23 mouse cellular contexts compared by ENCODE assay signal in the genomic region with DNA sequence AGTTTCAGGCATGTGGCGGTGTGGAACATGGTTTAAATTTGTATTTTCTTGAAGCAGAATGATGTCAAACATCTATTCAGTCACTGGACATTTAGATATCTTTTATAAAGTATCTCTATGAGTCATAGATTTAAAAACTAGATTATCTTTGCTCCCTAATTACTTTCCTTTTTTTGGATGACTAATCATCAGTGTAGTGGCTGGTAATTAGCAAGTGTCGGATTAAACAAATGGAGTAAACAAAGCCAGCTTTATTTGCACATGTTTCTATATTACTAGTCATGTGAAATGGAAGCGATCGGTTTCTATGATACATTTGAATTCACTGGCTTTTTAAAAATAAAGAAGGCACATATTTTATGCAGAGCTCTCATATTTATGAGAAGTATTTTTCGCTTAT. TPM values are rescaled to one million over a fixed set of nuclear protein-coding genes. Genes with fewer than 3 reads are reported as not detected.
"Had no signal": no experiment of that assay in that cellular context is flagged by ENCODE, and none has a peak within 500 bp of the region (broad histone marks: within the 10 kb centered on the region; RNA-seq: fewer than 3 reads in every experiment).

No protein-coding gene starts in this region.

- H3K4me2 ChIP-seq: lung, embryonic 15.5 days; midbrain, embryonic 11.5 days; midbrain, embryonic 13.5 days; midbrain, embryonic 15.5 days; neural tube, embryonic 12.5 days had no signal

- ATAC-seq: liver, postnatal 0 days; lung, postnatal 0 days; midbrain, embryonic 13.5 days; midbrain, embryonic 15.5 days had no signal

- H3K4me3 ChIP-seq: lung, embryonic 15.5 days; megakaryocyte, embryonic 14.5 days; midbrain, embryonic 13.5 days; midbrain, embryonic 15.5 days; neural tube, embryonic 12.5 days had no signal

- H3K36me3 ChIP-seq: lung, embryonic 15.5 days; midbrain, embryonic 13.5 days; midbrain, embryonic 15.5 days; neural tube, embryonic 12.5 days had no signal

- H3K27me3 ChIP-seq: lung, embryonic 15.5 days; megakaryocyte, embryonic 14.5 days; midbrain, embryonic 13.5 days; midbrain, embryonic 15.5 days; neural tube, embryonic 12.5 days had no signal

- H3K9me3 ChIP-seq: lung, embryonic 15.5 days; megakaryocyte, embryonic 14.5 days; midbrain, embryonic 13.5 days; midbrain, embryonic 15.5 days; neural tube, embryonic 12.5 days had no signal

- H3K27ac ChIP-seq: lung, embryonic 15.5 days; macrophage; midbrain, embryonic 13.5 days; midbrain, embryonic 15.5 days; neural tube, embryonic 12.5 days had no signal

- DNase-seq: liver, postnatal 0 days; lung, adult 2 months; lung, postnatal 14 days; lung, postnatal 36 days; retina, postnatal 1 day; right cerebral cortex, adult 18-20 months; right cerebral cortex, postnatal 25 days; right cerebral cortex, postnatal 4 days; spleen, adult 18-20 months; thymus, adult 18-20 months; thymus, postnatal 25 days; thymus, postnatal 4 days had no signal

- H3K9ac ChIP-seq: liver, postnatal 0 days; lung, embryonic 15.5 days; midbrain, embryonic 13.5 days; midbrain, embryonic 15.5 days; neural tube, embryonic 12.5 days had no signal

- H3K4me1 ChIP-seq: lung, embryonic 15.5 days; megakaryocyte, embryonic 14.5 days; midbrain, embryonic 13.5 days; midbrain, embryonic 15.5 days; neural tube, embryonic 12.5 days had no signal

RNA-seq across cellular contexts. Expression of a gene that starts 37.3 kb away (rescaled TPM):
- total RNA-seq: megakaryocyte progenitor cell, adult 5-6 weeks; monocyte, adult 5-6 weeks; neutrophil, adult 5-6 weeks had no signal
- polyA plus RNA-seq: macrophage had no signal
